Mouse (Mus musculus) lung, adult 2 months (tissue): Measurements from ENCODE around the gene Tsnaxip1. TPM values are rescaled to one million over a fixed set of nuclear protein-coding genes. Genes with fewer than 3 reads are reported as not detected.
"Not testable (repeated sequence)": the region's sequence is repeated elsewhere in the genome, so short reads cannot be mapped to it uniquely, and the experiment has no call there.

Source experiments
- DNase-seq: peaks from one replicate; pipeline ENCODE4 v3.0.0; 2022
- H3K4me1 ChIP-seq: fragments of 200-500 bp; 2 replicates; pipeline ENCODE4 v1.6.1; 2011; ENCODE audit warnings: low read length; ENCODE audit not compliant: control insufficient read depth, insufficient read depth
- H3K4me3 ChIP-seq: fragments of 200-500 bp; replicated peaks from 2 replicates; pipeline ENCODE3; 2011; ENCODE audit warnings: low read depth, mild to moderate bottlenecking, control low read depth, low read length; ENCODE audit errors: extremely low read depth
- CTCF ChIP-seq: fragments of 200-500 bp; IDR thresholded peaks from 2 replicates; pipeline ENCODE4 v1.5.1; 2011; ENCODE audit warnings: mild to moderate bottlenecking, low read length, control low read depth; ENCODE audit not compliant: insufficient read depth
- POLR2A ChIP-seq: fragments of 200-500 bp; IDR thresholded peaks from 2 replicates; pipeline ENCODE4 v1.6.1; 2011; ENCODE audit warnings: low read depth, mild to moderate bottlenecking, control low read depth, low read length, borderline replicate concordance; ENCODE audit errors: extremely low read depth
- WGBS: fragments of 180-500 bp; shearing (Covaris S2); methylation state at CpG from one replicate; pipeline ENCODE4 v1.1.7; 2018; 5-methylcytosine and 5-hydroxymethylcytosine counted together
- polyA plus RNA-seq: library from polyadenylated mRNA; depleted of rRNA; stranded (reverse); fragments of >200 nt; gene quantifications from 2 replicates; pipeline ENCODE4 v1.2.3, GENCODE M21; 2012

Gene Tsnaxip1
- polyA plus RNA-seq, 1 experiment: 2.2 TPM

GRCm38 (mm10) chr8:105812511-105812910, 15.0 kb upstream of the Tsnaxip1 start:
- Histone ChIP-seq H3K4me3 (no peak overlapping the region), H3K4me1 (peaks cover 25% of the 10 kb centered on the region)
- WGBS: 77% methylated on average over 5 of the region's 5 CpGs
- TF ChIP-seq CTCF: no peak
- no peak for TF ChIP-seq POLR2A
- no peak for DNase-seq

DNA sequence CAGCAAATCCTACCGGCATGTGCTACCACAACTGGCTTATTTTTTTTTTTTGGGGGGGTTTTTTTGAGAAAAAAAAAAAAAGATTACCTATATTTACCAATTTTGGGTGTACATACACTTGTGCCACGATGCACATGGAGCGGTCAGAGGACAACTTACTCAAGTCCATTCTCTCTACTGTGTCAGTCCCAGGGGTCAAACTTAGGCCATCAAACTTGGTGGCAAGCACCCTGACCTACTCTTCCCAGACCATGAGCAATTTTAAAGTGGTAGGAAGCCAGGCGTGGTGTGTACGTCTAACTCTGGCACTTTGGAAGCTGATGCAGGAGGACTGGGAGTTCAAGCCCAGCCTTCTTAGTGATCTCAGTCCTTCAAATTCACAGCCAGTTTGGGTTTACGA, 14.3 kb upstream of the Tsnaxip1 start:
- Histone ChIP-seq H3K4me1 (peaks cover 20% of the 10 kb centered on the region), H3K4me3 (no peak overlapping the region)
- DNase-seq: no peak
- TF ChIP-seq CTCF (no peak), POLR2A (no peak)
- 91% methylated on average over 6 of the region's 6 CpGs for WGBS

DNA sequence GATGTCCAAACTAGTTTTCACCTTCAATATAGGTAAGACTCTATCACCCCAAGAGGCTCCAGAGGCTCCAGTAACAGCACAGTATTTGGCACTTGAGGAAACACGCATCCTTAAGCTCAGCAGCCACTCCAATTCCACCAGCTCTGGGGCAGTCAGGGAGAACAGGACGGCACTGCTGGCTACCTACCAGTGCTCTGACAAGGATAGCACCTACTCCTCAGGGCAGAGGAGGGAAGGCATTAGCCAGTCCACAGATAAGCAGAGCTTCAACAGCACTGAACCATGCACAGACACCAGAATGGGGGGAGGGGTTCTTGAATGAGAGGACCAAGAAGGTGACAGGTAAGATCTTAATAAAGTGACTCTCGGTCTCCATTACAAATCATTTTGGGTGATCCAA, 7.9 kb upstream of the Tsnaxip1 start:
- TF ChIP-seq CTCF (no peak), POLR2A (no peak)
- Histone ChIP-seq H3K4me3 (no peak overlapping the region), H3K4me1 (no peaks in the 10 kb centered on the region)
- DNase-seq: no peak
- 80% methylated on average over 3 of the region's 3 CpGs for WGBS

- Histone ChIP-seq H3K4me1 (peaks cover under 1% of the 10 kb centered on the region; the same call in 1 of the 2 replicates), H3K4me3 (no peak overlapping the region)
- no peak for DNase-seq
- 78% methylated on average over 1 of the region's 1 CpGs for WGBS
- TF ChIP-seq POLR2A (no peak), CTCF (no peak)
Measured at GRCm38 (mm10) chr8:105820925-105821324, 6.6 kb upstream of the Tsnaxip1 start.

DNA sequence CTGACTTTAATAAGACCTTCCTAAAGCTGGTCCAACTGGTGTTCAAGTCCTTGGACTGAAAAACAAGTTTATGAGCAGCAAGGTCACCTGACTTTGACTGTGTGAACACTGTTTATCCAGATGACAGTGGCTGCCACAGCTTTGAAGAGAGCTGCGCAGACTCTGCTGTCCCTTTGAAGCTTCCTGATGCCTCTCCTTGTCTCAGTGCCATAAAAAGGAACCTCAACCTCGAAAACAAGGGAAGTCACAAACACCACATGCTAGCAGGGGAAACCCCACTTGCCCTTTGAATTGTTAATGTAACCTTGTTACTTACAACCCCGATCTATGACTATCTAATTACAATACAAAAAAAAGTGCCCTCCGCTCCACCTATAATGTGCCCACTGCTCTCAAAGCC, 2.0 kb upstream of the Tsnaxip1 start:
- TF ChIP-seq CTCF: no peak
- no peak for TF ChIP-seq POLR2A
- DNase-seq: no peak
- no peak overlapping the region for H3K4me3 ChIP-seq
- 53% methylated on average over 4 of the region's 4 CpGs for WGBS
- H3K4me1 ChIP-seq: peaks cover 5% of the 10 kb centered on the region; the same call in 1 of the 2 replicates

GRCm38 (mm10) chr8:105826379-105826778, 1.2 kb upstream of the Tsnaxip1 start:
- TF ChIP-seq CTCF (no peak), POLR2A (no peak)
- WGBS: 1% methylated on average over 4 of the region's 4 CpGs
- no peak for DNase-seq

GRCm38 (mm10) chr8:105833740-105834139, 6.2 kb downstream of the Tsnaxip1 start:
- WGBS: 87% methylated on average over 2 of the region's 2 CpGs
- not testable (repeated sequence) for DNase-seq, H3K4me1 ChIP-seq, H3K4me3 ChIP-seq

More at GRCm38 (mm10) chr8:105826379-105826778, 1.2 kb upstream of the Tsnaxip1 start:
- H3K4me1 ChIP-seq: peaks cover 5% of the 10 kb centered on the region; the same call in 1 of the 2 replicates
- peak overlapping the region; percentile 74 for H3K4me3 ChIP-seq

- WGBS: 24% methylated on average over 11 of the region's 11 CpGs
- DNase-seq: peak; percentile 74
Measured at GRCm38 (mm10) chr8:105835318-105835717, 7.8 kb downstream of the Tsnaxip1 start.

GRCm38 (mm10) chr8:105836991-105837390, 9.5 kb downstream of the Tsnaxip1 start:
- TF ChIP-seq CTCF (no peak), POLR2A (no peak)
- Histone ChIP-seq H3K4me3 (no peak overlapping the region), H3K4me1 (peaks cover 2% of the 10 kb centered on the region; the same call in 1 of the 2 replicates)
- WGBS: 81% methylated on average over 6 of the region's 6 CpGs
- DNase-seq: no peak

More at GRCm38 (mm10) chr8:105835318-105835717, 7.8 kb downstream of the Tsnaxip1 start:
- no peak for TF ChIP-seq POLR2A
- TF ChIP-seq CTCF: peak; percentile 76
- Histone ChIP-seq H3K4me3 (no peak overlapping the region), H3K4me1 (peaks cover 2% of the 10 kb centered on the region; the same call in 1 of the 2 replicates)

DNA sequence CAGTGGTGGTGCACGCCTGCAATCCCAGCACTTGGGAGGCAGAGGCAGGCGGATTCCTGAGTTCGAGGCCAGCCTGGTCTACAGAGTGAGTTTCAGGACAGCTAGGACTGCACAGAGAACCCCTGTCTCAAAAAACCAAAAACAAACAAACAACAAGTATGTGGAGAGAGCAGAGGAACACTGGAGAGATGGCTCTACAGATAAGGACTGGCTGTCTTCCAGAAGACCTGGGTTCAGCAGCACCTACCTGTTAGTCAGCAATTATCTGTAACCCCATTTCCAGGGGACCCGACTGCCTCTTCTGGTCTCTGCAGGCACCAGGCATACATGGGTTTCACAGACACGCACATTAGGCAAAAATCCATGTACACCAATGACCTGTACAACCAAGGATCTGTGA, 11.7 kb downstream of the Tsnaxip1 start:
- no peak for TF ChIP-seq CTCF
- TF ChIP-seq POLR2A: no peak
- H3K4me1 ChIP-seq: peaks cover 2% of the 10 kb centered on the region; the same call in 1 of the 2 replicates
- DNase-seq: no peak
- WGBS: 86% methylated on average over 5 of the region's 5 CpGs
- H3K4me3 ChIP-seq: no peak overlapping the region
